Mouse (Mus musculus) ovary, adult 18-20 months (tissue): Measurements from ENCODE around the gene Fgfr2.

Source experiments
- DNase-seq: peaks from one replicate; pipeline ENCODE4 v3.0.0; 2022; ENCODE audit warnings: low spot score, mixed read lengths

The Fgfr2 gene

GRCm38 (mm10) chr7:130892973-130893372 is 2230.2 kb downstream of the Fgfr2 start:
- DNase-seq: peak; percentile 60

- DNase-seq: no peak
Measured at GRCm38 (mm10) chr7:130890871-130891270, 2232.3 kb downstream of the Fgfr2 start.

DNA sequence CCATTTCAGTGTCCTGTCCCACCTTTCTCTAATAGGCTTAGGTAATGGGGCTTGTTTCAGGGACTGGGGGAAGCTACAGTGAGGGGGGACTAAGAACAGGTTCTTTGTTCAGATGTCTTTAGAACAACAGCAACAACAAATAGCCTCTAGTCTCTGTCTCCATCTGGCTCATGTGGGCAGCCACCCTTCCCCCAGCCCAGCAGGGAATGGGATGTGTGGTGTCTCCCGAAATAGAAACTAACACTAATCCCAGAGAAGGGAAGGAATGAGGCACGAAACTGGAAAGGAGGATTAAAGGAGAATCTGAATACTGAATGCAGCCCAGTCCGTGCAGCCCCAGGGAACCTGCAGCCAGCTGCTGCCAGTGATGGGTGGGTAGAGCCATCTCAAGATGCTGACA is 2235.2 kb downstream of the Fgfr2 start:
- no peak for DNase-seq

GRCm38 (mm10) chr7:130886246-130886645 is 2236.9 kb downstream of the Fgfr2 start:
- DNase-seq: no peak

DNA sequence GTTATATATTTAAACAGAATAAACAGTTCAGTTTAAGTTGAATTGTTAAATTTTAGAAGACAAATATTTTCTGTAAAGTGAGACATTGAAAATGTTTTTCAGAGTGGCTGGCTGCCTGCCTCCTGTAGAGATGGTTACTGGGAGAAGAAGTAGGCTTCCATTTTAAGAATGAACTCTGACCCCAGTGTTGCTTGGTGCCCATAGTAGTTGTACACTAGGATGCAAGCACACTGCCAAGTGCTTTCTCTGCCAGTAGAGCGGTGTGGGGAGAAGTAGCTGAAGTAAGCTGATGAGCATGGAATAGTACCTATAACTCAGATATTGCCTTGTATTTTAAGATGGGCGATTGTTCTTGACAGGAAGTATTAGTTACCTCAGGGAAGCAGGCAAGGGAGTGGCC is 2239.0 kb downstream of the Fgfr2 start:
- DNase-seq: no peak

DNA sequence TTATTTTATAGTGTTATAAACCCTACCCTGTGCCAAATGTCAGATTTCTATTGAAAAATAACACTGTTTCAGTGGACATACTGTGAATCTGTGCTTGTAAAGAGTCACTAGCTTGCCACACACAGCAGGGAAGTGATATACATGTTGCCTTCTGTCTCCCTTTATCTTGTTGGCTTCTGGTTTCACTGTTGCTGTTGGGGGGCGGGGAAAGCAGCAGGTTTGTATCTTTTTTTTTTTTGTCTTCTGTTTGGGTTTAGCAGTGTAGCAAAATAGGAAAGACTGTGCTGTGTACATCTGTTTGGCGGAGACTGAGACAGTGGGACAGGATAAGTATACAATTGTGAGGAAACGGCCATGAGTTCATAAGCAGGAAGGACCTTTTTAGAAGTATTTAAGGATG is 2255.9 kb downstream of the Fgfr2 start:
- DNase-seq: no peak

- no peak for DNase-seq
Measured at GRCm38 (mm10) chr7:130866640-130867039, 2256.5 kb downstream of the Fgfr2 start.

DNA sequence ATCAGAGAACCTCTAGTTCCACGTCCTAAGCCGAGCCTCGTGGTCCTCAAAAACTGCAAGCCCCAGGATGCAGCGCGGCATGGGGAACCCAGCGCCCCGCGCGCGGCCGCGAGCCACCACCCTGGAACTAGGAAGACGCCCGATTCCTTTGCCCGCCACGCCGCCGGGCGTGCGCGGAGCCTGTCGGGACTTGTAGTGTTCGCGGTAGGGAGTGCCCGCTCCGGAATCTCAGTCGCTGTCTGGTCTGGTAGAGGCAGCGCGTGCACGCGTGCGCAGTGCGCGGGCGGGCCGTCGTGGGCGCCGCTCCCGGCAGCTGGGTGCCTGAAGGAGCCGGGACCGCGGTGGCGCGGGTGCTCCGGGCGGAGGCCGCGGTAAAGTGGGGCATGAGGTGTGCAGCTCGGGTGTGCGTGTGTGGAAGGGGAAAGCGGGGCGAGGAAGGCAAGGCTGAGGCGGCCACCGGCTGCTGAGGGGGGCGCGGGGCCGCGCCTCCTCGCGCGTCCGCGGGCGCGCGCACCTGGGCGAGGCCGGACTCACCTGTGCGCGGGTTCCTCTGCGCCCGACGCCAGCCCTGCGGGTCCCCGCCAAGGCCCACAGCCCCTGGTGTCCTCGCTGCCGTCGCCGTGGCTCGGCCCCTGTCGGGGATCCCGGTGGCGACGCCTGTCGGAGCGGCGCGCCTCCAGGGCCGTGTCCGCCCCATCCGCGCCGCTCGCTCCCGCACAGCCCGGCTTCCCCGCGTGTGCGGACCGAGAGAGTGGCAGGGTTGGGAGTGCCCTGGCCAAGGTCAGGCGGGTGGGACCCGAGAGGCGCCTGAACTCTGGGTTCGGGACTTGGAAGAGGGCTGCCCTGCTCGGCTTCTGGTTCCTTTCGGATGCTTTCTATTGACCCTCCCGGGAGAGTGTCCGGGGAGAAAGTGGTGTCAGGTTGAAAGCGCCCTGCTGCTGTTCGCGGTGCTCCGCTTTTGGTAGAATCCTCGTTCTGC is 2257.2 kb downstream of the Fgfr2 start, which contains the start of gene Plekha1:
Plekha1 (plus strand) TSS at position 144 of the 979 bp plus-strand sequence.
- DNase-seq: peak; percentile 97

DNA sequence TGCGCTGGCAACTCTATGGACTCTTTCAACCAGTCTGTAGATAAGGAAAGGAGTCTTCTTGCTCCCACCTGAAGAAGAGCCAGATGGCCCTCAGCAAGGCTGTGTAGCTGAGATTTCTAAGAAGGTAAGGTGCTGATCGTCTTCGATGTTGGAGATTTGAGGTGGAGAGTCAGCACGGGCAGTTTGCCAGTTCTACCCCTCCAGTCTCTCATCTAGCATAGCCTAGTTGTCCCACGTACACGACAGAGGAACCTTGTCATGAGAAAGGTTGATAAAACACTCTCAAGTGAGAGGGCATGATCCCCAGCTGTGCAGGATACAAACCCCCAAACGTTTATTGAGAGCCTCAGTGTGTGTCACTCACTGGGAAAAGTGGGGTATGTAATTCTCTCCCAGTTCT is 2258.4 kb downstream of the Fgfr2 start:
- DNase-seq: no peak

DNA sequence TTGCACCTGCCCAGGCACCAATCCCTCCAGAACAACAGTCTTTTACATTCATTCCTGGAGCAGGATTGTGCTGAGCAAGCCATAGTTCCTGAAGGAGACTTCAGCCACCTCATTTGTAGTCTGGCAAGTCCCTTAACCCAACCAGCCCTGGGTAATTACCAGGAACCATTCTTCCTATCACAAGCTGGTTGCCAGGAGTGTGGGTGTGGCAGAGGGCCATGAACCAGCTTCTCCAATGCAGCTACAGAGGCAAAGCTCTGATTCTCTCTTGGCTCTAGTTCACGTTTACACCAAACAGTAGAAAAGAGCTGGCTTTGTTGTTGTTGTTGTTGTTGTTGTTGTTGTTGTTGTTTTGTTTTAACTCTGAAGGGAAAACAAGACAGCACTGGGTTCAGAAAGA is 2260.6 kb downstream of the Fgfr2 start:
- DNase-seq: no peak

DNA sequence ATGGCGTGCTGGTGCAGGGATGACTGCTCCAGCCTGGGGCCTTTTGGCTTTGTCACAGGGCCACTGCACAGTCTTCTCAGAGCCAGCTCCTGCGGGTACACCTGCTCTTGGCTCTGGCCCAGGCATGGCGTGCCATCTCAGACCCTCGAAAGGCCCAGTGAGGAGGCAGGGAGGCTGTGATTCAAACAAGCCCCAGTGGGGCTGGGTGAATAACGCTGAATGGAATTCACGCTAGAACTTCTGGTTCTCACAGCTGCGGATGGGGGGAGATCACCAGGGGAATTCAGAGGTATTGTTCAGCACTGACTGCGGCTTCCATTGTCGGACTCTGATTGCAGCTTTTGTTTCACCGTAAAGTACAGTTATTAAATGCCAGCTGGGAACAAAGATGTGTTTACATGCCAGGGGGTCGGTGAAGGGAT is 2262.4 kb downstream of the Fgfr2 start:
- DNase-seq: no peak

GRCm38 (mm10) chr7:130859926-130860325 is 2263.2 kb downstream of the Fgfr2 start:
- DNase-seq: no peak

DNA sequence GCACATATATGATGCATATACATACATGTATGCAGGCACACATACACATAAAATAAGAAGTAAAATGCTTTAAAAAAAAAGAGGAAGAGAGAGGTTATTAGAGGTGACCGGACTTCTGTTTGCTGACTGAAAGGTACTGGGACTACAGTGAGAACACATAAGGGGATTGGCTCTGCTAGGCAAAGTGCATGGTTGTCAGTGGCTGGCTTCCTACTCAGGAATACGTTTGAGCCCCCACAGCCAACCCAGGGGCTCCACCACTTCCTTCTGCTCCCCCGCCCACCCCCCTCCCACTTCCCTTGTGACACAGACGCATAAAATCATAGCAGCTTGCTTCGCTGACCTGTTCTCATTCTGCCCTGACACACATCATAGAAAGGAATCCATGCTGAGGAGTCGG is 2265.2 kb downstream of the Fgfr2 start:
- DNase-seq: no peak

DNA sequence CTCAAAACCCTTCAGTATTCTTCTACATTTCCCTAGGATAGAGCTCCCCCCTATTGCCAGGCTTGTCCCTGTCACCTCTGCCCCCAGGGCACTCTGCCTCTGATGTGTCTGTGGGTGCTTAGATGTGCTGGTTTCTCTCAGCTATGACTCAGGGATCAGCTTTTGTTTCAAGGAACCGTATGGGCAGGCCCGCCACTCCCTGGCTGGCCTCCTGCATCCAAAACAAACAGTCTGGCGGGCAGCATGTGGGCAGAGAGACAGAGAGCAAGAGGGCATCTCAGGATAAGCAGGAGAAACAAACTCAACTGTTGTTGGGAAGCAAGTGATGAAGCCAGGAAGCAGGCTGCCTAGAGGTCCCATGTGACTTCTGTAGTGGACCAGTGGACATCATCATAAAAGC is 2267.5 kb downstream of the Fgfr2 start:
- DNase-seq: no peak

DNA sequence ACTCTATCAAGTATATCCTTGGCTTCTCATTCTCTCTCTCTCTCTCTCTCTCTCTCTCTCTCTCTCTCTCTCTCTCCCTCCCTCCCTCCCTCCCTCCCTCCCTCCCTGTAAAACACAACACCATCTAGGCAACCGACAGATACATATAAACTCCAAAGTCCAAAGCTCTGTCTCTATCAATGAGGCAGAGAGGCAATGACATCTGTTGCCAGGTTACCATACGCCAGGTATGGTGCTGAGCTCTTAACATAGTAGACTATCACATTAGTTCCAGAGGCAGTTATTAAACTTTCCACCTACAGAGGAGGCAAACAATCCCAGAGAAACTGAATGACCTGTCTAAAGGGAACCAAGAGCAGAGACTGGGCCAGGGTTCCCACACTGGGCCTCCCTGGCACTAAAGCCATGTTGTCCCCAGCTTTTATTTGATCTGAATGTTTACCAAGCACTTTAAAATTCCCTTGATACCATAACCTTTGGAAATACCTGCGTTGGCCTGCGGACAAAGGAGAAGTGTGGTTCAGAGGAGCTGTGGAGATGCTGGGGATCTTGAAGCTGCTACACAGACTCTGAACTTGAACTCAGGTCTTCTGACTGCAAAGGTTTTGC is 2268.4 kb downstream of the Fgfr2 start:
- DNase-seq: no peak

DNA sequence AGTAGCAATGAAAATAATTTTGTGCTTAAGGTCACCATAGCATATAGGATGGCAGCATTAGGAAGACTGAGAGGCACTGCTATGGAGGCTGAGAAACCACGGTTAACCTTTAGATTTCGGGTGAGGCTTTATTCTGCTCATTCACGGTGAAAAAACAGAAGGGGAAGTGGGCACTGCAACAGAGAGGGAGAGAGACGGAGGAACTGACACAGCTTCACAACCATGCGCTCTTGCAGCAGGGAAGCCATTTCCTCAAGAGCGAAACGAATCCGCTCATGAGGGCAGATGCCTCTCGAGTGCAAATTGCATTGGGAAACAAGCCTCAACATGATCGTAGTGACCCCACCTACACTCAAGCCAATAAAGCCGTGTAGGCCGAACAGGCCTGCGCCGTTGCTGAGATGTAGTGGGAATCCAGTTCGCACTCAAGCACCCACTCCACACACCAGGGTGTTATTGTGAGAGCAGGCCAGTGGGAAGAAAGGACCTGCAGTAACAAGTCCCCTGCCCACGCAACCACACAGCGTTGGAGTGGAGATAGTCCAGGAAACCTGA is 2275.9 kb downstream of the Fgfr2 start:
- DNase-seq: no peak

DNA sequence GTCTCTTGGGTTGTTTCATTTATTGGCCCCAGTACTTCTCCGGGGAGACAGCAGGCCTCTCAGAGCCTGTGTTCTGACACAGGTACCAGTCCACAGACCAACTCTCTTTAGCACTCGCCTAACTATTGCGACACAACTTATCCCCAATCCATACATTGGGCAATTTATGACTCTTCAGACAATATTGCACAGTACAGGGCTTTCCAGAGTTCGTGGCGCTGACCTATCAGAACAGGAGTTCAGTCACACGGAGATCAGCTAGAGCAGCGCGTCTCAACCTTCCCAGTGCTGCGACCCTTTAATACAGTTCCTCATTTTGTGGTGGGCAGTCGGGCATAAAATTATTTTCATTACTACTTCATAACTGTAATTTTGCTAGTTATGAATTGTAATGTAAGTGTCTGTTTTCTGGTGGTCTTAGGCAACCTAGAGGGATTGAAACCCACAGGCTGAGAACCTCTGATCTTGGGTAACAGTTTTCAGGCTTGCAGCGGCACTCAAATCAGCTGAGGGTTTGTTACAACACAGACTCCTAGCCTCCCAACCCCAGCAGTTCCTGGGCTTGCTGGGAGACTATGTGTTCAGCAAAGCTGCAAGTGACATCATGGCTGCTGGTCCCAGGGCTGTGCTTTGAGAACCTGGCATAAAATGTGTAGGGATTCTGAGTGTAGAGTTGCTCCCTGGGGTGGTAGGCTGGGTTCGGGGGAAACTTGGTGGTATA is 2283.6 kb downstream of the Fgfr2 start:
- DNase-seq: no peak

DNA sequence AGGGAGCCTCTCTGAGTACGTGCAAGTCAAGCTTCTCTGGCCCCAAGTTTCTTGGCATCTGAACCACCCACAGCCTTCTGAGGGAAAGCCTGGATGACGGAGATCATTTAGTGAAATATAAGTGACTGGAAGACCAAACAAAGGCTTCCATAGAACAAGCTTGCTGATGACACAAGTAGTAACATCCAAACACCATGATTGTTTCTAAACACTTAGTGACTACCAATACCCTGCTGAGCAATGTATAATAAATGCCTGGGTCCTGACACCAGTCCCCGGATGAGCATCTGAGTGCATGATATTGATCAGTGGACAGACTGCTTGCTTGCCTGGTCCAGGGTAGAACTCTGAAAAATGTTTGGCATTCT is 2284.5 kb downstream of the Fgfr2 start:
- DNase-seq: no peak

GRCm38 (mm10) chr7:130837941-130838657 is 2285.1 kb downstream of the Fgfr2 start:
- DNase-seq: no peak

DNA sequence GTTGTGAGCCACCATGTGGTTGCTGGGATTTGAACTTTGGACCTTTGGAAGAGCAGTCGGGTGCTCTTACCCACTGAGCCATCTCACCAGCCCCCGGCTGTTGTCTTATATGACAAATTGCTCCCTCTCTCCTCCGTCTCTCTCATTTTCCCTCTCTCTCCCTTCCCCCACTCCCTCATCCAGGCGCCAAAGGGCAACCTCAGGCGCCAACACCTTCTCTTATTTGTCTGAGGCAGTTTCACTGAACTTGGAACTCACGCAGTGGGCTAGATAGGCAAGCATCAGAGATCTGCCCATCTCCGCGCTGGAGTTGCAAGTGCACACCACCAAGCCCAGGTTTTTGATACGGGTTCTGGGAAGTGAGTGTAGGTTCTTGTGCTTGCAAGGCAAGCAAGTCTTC is 2287.1 kb downstream of the Fgfr2 start:
- no peak for DNase-seq

DNA sequence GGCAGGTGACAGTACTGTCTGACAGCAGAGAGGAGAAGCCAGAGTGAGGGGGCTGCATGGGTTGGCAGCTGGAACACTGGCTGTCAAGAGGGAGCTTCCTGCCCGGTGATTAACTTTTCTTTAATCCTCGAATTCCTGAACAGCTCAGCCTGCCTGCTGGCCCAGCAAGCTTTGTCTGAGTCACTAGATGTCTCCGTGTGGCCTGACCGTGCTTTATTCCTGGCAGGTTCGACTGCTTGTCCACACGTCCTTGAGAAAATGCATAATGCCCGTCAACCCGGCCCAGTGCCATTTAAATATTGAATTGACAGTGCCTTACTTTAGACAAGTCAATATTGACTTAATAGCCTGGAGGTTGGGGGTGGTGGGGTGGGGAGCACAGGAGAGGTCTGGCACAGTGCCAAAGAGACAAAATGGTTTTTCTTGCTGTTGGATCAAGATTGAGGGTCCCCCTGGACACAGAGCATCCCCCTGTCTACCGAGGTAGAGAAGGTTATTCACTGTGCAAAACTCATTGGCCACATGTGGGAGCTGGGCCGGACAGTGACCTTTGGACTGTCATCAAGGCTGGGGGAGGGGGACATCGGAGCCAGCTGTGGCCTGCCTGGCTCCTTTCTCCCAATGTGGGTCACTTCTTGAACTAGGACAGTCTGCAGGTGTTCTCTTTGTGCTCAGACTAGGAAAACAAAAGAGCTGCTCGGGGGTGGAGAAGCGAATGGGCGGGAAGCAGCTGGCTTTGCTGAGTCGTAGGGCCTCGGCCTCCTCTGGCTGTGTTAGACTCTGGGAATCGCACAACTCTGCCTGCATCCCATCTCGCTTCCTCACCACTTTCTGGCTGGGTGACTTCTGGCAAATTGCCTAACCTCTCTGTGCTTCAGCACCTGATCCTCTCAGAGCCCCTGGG is 2287.9 kb downstream of the Fgfr2 start:
- no peak for DNase-seq
